Mouse (Mus musculus) limb, embryonic 11.5 days (tissue): Measurements from ENCODE around the gene F930015N05Rik. TPM values are rescaled to one million over a fixed set of nuclear protein-coding genes. Genes with fewer than 3 reads are reported as not detected.
A peak's percentile ranks its signal among the peaks of the same experiment; 100 is the strongest.

Source experiments
- ATAC-seq: fragments of 200-750 bp; cut with Nextera tagmentation; 2 replicates; pipeline ENCODE4 v1.8.0; 2017; ENCODE audit warnings: low read depth; ENCODE audit not compliant: insufficient number of reproducible peaks, low FRiP score, low TSS enrichment
- DNase-seq: peaks from one replicate; pipeline ENCODE4 v3.0.0-alpha.2; 2015; ENCODE audit warnings: low spot score
- H3K27ac ChIP-seq: fragments of 300-500 bp; sonication (generic); replicated peaks from 2 replicates; pipeline ENCODE4 v1.5.1; 2014; ENCODE audit warnings: low read depth, mild to moderate bottlenecking, low read length
- H3K27me3 ChIP-seq: fragments of 300-500 bp; sonication (generic); 2 replicates; pipeline ENCODE4 v1.6.1; 2014; ENCODE audit warnings: mild to moderate bottlenecking, low read length, mixed read lengths; ENCODE audit not compliant: control insufficient read depth, insufficient read depth
- H3K36me3 ChIP-seq: fragments of 300-500 bp; sonication (generic); 2 replicates; pipeline ENCODE4 v1.6.1; 2014; ENCODE audit warnings: mild to moderate bottlenecking, low read length, moderate library complexity, mixed read lengths; ENCODE audit not compliant: control insufficient read depth, insufficient read depth
- H3K4me1 ChIP-seq: fragments of 300-500 bp; sonication (generic); 2 replicates; pipeline ENCODE4 v1.6.1; 2014; ENCODE audit warnings: low read length, mixed read lengths; ENCODE audit not compliant: control insufficient read depth, insufficient read depth
- H3K4me2 ChIP-seq: fragments of 300-500 bp; sonication (generic); 2 replicates; pipeline ENCODE4 v1.6.1; 2014; ENCODE audit warnings: low read depth, mild to moderate bottlenecking, moderate library complexity; ENCODE audit not compliant: severe bottlenecking
- H3K4me3 ChIP-seq: fragments of 300-500 bp; sonication (generic); 2 replicates; pipeline ENCODE4 v1.5.1; 2014; ENCODE audit warnings: low read depth, low read length
- H3K9ac ChIP-seq: fragments of 300-500 bp; sonication (generic); 2 replicates; pipeline ENCODE4 v1.6.1; 2014; ENCODE audit warnings: mild to moderate bottlenecking, low read length
- H3K9me3 ChIP-seq: fragments of 300-500 bp; sonication (generic); 2 replicates; pipeline ENCODE4 v1.6.1; 2016; ENCODE audit warnings: low read length; ENCODE audit not compliant: control insufficient read depth
- WGBS: fragments of 180-500 bp; shearing (Covaris S2); extraction: QIAGEN DNeasy Blood & Tissue Kit; methylation state at CpG from one replicate; pipeline ENCODE4 v1.1.7; 2014; 5-methylcytosine and 5-hydroxymethylcytosine counted together
- polyA plus RNA-seq: library from polyadenylated mRNA; unstranded; fragments of >200 nt; fragmentation: Nextera tagmentation; extraction: Ambion mirVana; gene quantifications from 2 replicates; pipeline ENCODE4 v1.2.1, GENCODE M21; 2014

The F930015N05Rik gene
- 2.4 and 3.4 TPM in 2 replicates for polyA plus RNA-seq

DNA sequence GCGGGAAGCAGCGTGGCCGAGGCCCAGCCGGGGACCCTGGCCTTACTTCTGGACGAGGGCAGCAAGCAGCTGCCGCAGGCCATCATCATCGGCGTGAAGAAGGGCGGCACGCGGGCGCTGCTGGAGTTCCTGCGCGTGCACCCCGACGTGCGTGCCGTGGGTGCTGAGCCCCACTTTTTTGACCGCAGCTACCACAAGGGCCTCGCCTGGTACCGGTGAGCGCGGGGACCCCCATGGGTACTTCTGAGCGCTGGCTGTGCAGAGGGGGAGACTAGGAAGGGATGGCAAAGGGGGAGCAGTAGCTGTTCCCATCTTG is at the start of gene F930015N05Rik:
Gene F930015N05Rik (minus strand): TSS at position 242 of the 316 bp plus-strand sequence.
- Histone ChIP-seq H3K4me3 (peak within 1 kb of the TSS; percentile 70), H3K9ac (peak within 1 kb of the TSS; percentile 91), H3K36me3 (no peaks in the 10 kb centered on the region), H3K27ac (peak within 1 kb of the TSS; percentile 23), H3K4me2 (peak within 1 kb of the TSS; percentile 98), H3K9me3 (no peaks in the 10 kb centered on the region), H3K27me3 (0 out of 2 replicates have a peak, but pooled peaks cover 2% of the 10 kb centered on the region), H3K4me1 (peaks cover 14% of the 10 kb centered on the region)
- under 1% methylated on average over 23 of the region's 24 CpGs for WGBS
- DNase-seq (no peak), ATAC-seq (no peak; the same call in 1 of the 2 replicates)

DNA sequence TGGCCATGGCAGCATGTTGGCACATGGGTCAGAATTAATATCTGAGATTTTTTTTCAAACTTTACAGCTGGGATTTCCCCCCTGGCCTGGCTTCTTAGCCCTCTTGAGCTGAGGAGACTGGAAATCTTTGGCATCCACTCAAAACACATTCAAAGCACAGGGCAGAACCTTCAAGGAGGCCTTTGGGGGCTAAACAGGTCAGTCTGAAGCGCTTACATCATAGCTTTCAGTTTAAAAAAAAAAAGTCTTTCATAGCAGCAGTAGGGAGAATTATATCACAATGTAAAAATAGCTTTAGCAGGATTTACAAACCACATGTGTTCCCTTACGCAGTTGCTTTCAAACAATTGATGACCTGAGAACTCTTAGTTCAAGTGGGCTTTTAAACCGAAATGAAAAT is 45.0 kb upstream of the F930015N05Rik start:
- WGBS = 83% methylated on average over 3 of the region's 3 CpGs
- no peak for ATAC-seq

DNA sequence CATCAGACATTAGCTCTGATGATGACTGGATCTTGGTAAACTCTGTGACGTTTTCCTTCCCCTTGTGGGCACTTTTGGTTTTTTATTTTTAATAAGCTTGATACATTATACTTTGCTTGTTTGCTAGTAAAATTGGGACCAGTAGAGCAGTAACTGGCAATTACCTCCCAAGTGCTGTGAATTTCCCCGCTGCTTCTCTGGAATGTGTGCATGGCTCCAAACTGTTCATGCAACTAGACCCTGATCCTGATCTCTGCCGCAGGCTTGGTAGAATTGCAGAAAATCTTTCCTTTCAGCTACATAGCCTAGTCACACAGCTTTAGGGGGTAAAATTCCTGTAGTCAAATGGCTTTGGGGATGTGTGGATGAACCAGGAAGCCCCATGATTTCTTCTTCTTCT is 37.2 kb upstream of the F930015N05Rik start:
- ATAC-seq (no peak), DNase-seq (no peak)
- Histone ChIP-seq H3K9ac (no peak overlapping the region), H3K4me1 (no peaks in the 10 kb centered on the region), H3K27me3 (no peaks in the 10 kb centered on the region), H3K4me2 (no peak overlapping the region), H3K36me3 (no peaks in the 10 kb centered on the region), H3K9me3 (no peaks in the 10 kb centered on the region), H3K27ac (no peak overlapping the region), H3K4me3 (no peak overlapping the region)
- 78% methylated on average over 3 of the region's 3 CpGs for WGBS

More for the DNA sequence above, 45.0 kb upstream of the F930015N05Rik start:
- DNase-seq = no peak
- Histone ChIP-seq H3K4me2 (no peak overlapping the region), H3K27ac (no peak overlapping the region), H3K36me3 (no peaks in the 10 kb centered on the region), H3K4me1 (0 out of 2 replicates have a peak, but pooled peaks cover 3% of the 10 kb centered on the region), H3K27me3 (no peaks in the 10 kb centered on the region), H3K9me3 (no peaks in the 10 kb centered on the region), H3K4me3 (no peak overlapping the region), H3K9ac (no peak overlapping the region)

DNA sequence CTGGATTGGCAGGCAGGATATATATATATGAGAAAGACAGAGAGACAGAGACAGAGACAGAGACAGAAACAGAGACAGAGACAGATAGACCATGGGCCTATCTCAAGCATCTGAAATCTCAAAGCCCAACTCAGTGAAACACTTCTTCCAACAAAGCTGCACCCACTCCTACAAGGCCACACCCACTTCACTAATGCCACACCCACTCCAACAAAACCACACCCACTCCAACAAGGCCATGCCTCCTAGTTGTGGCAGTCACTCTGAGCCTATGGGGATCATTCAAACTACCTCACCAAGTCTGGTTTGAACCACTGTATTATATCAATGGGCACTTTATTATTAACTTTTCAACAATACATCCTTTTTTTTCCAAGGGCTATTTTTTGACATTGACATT is 34.2 kb upstream of the F930015N05Rik start:
- Histone ChIP-seq H3K9me3 (no peaks in the 10 kb centered on the region), H3K36me3 (no peaks in the 10 kb centered on the region), H3K4me1 (0 out of 2 replicates have a peak, but pooled peaks cover 2% of the 10 kb centered on the region), H3K4me2 (no peak overlapping the region), H3K4me3 (no peak overlapping the region), H3K27ac (no peak overlapping the region), H3K9ac (no peak overlapping the region), H3K27me3 (no peaks in the 10 kb centered on the region)
- DNase-seq = no peak
- ATAC-seq = no peak

DNA sequence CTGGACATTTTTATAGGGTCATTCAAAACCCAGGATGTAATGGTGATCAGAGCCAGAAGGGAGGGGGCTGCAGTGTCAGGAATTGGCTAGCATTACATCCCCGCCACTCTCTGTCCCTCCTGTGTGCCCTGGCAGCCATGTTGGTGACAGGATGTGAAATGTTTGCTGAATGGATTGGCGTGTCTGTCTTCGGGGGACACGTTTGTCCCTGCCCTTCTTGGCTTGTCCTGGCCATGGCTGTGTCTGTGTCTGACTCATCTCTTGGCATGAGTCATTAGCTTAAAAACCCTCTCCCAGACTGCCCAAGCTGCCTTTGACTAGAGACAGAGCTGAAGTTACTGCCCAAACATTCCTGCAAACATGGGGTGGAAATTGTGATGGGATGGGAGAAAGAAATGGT is 32.3 kb upstream of the F930015N05Rik start:
- Histone ChIP-seq H3K27ac (no peak overlapping the region), H3K36me3 (no peaks in the 10 kb centered on the region), H3K27me3 (no peaks in the 10 kb centered on the region), H3K9ac (no peak overlapping the region), H3K4me1 (0 out of 2 replicates have a peak, but pooled peaks cover 2% of the 10 kb centered on the region), H3K4me3 (no peak overlapping the region), H3K9me3 (no peaks in the 10 kb centered on the region), H3K4me2 (no peak overlapping the region)
- ATAC-seq (no peak), DNase-seq (no peak)
- 55% methylated on average over 4 of the region's 4 CpGs for WGBS

DNA sequence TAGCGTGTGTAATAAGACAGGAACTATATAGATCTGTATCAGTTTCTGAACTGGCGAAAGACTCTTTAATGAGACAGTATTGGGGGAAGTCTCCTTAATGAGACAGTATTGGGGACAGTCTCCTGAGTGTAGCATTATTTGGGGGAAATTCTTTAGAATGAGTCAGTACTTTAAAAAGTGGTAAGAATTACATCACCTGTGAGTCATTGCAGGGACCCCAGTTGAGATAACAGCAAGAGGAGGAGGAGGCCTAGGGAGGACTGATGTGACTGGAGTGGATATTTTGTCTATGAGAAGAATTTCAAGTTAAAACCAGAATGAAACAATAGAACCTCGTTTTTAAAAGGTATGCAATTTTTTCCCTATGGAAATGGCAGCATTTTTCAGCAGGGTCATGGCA is 25.3 kb upstream of the F930015N05Rik start:
- no peak overlapping the region for H3K4me3 ChIP-seq
- no peak for DNase-seq
- H3K27me3 ChIP-seq = no peaks in the 10 kb centered on the region
- no peaks in the 10 kb centered on the region for H3K9me3 ChIP-seq
- no peak overlapping the region for H3K27ac ChIP-seq
- H3K36me3 ChIP-seq = no peaks in the 10 kb centered on the region
- no peak for ATAC-seq
- H3K4me2 ChIP-seq = no peak overlapping the region
- no peaks in the 10 kb centered on the region for H3K4me1 ChIP-seq
- 80% methylated on average over 3 of the region's 3 CpGs for WGBS
- H3K9ac ChIP-seq = no peak overlapping the region

DNA sequence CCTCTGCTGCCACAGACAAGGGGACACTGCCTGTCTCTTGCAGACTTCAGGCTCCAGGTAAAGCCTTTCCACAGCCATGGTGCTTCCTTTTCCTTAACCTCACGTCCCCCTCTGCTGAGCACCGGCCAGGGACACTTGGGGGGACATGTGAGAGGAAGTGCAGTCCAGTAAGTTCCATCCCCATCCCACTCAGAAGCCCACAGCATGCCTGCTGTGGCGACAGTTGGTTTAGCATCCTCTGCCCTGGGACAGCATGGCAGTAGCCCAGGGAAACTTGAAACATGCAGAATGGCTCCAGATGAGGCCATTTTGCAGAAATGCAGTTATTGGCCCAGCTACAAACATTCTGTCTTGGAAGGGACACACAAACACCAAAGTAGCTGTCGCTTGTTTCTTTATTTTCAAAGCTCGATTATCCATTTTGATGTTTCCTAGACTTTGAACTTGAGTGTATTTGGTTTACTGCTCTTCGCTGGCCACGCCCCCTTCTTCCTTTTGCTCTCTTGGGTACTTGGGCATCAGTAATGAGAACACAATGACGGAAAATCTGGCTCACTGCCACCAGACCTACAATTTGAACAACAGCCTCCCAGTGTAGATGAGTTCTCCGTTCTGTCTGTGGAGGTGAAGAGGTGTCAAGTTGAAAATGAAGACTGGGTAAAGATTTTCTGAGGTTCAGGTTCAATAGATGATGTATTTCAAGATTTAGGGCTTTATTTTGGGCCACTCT is 12.3 kb upstream of the F930015N05Rik start:
- no peak overlapping the region for H3K27ac ChIP-seq
- 88% methylated on average over 9 of the region's 9 CpGs for WGBS
- DNase-seq = no peak

DNA sequence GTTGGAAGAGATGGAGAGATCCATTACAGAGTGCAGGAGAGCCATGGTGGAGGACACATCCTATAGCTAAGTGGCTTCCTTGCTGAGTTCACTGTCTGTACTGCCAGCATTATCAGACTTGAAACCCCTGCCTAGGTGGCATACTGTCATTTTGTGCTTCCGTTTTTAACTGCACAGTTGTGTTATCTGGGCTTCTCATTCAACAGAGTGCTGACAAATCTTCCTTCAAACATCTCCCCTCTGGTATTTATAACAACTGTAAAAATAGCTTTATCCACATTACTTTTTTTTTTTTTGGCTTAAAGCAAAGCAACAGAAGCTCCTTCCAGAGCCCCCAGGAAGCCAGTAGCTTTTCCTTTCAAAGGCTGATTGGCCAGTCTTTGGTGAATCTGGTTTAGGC is 8.8 kb upstream of the F930015N05Rik start:
- Histone ChIP-seq H3K36me3 (no peaks in the 10 kb centered on the region), H3K27ac (no peak overlapping the region), H3K4me2 (no peak overlapping the region), H3K9me3 (no peaks in the 10 kb centered on the region), H3K4me3 (no peak overlapping the region), H3K27me3 (no peaks in the 10 kb centered on the region), H3K9ac (no peak overlapping the region), H3K4me1 (peaks cover 16% of the 10 kb centered on the region)
- no peak for DNase-seq
- 86% methylated on average over 1 of the region's 1 CpGs for WGBS
- no peak for ATAC-seq

More for the DNA sequence above, 12.3 kb upstream of the F930015N05Rik start:
- no peak overlapping the region for H3K4me3 ChIP-seq
- H3K4me1 ChIP-seq = peaks cover 12% of the 10 kb centered on the region
- no peak overlapping the region for H3K9ac ChIP-seq
- no peaks in the 10 kb centered on the region for H3K36me3 ChIP-seq
- H3K27me3 ChIP-seq = no peaks in the 10 kb centered on the region
- H3K4me2 ChIP-seq = no peak overlapping the region
- no peaks in the 10 kb centered on the region for H3K9me3 ChIP-seq
- no peak for ATAC-seq

DNA sequence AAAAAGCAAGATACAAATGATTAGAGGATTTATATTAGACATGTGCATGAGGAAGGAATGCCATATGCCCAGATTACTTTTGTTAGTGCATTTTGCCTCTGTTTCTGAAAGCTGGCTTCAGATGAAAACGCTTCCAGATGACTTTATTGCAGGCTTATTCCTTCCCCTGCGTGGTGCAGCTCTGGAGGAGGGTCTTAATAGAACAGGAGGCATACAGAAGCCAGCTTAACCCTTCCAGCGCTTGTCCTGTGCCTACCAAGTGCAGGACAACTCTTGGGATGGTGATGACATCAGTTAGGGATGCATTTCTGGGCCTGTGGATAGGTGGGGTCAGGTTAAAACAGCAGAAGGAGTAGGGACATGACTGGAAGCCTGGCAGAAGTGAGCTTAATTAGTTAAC is 6.2 kb upstream of the F930015N05Rik start:
- Histone ChIP-seq H3K4me2 (no peak overlapping the region), H3K27me3 (no peaks in the 10 kb centered on the region), H3K9ac (no peak overlapping the region), H3K4me3 (no peak overlapping the region), H3K9me3 (no peaks in the 10 kb centered on the region), H3K27ac (no peak overlapping the region), H3K36me3 (no peaks in the 10 kb centered on the region), H3K4me1 (peaks cover 15% of the 10 kb centered on the region)
- 25% methylated on average over 3 of the region's 3 CpGs for WGBS
- ATAC-seq (no peak), DNase-seq (no peak)
